Mouse (Mus musculus): ENCODE data around the gene Gm20458. TPM values are rescaled to one million over a fixed set of nuclear protein-coding genes. Genes with fewer than 3 reads are reported as not detected.

The Gm20458 gene
- polyA plus RNA-seq, 1 experiment = not detected

- no peaks in the 10 kb centered on the region for H3K4me1 ChIP-seq (ENCODE audit: control insufficient read depth, insufficient read depth, low read length)
- H3K9me3 ChIP-seq (replicated peaks; ENCODE audit: control insufficient read depth, insufficient read depth, low read length, poor library complexity, severe bottlenecking) = no peaks in the 10 kb centered on the region
- TF ChIP-seq EP300 (IDR thresholded peaks at IDR 0.05; ENCODE audit: insufficient read depth, low read depth, low read length) (no peak), POLR2A (IDR thresholded peaks at IDR 0.05; ENCODE audit: insufficient read depth, low read length) (no peak), CTCF (IDR thresholded peaks at IDR 0.05; ENCODE audit: low read depth, low read length) (no peak)
- no peaks in the 10 kb centered on the region for H3K27me3 ChIP-seq (ENCODE audit: control insufficient read depth, insufficient read depth, low read length, poor library complexity, severe bottlenecking)
- H3K36me3 ChIP-seq (ENCODE audit: control insufficient read depth, insufficient read depth, low read length, poor library complexity, severe bottlenecking) = no peaks in the 10 kb centered on the region
- H3K4me3 ChIP-seq (ENCODE audit: low read depth, low read length) = no peak overlapping the region
- H3K9ac ChIP-seq (ENCODE audit: low read depth, poor library complexity, severe bottlenecking) = no peak overlapping the region
- no peak overlapping the region for H3K27ac ChIP-seq (ENCODE audit: insufficient read depth, low read length)
Measured at GRCm38 (mm10) chr2:164494126-164494525, 33.4 kb downstream of the Gm20458 start.

- no peaks in the 10 kb centered on the region for H3K36me3 ChIP-seq (ENCODE audit: control insufficient read depth, insufficient read depth, low read length, poor library complexity, severe bottlenecking)
- no peaks in the 10 kb centered on the region for H3K4me1 ChIP-seq (ENCODE audit: control insufficient read depth, insufficient read depth, low read length)
- no peaks in the 10 kb centered on the region for H3K27me3 ChIP-seq (ENCODE audit: control insufficient read depth, insufficient read depth, low read length, poor library complexity, severe bottlenecking)
- H3K27ac ChIP-seq (ENCODE audit: insufficient read depth, low read length) = no peak overlapping the region
- no peak overlapping the region for H3K9ac ChIP-seq (ENCODE audit: low read depth, poor library complexity, severe bottlenecking)
- no peak overlapping the region for H3K4me3 ChIP-seq (ENCODE audit: low read depth, low read length)
- no peaks in the 10 kb centered on the region for H3K9me3 ChIP-seq (replicated peaks; ENCODE audit: control insufficient read depth, insufficient read depth, low read length, poor library complexity, severe bottlenecking)
- no peak for TF ChIP-seq POLR2A (IDR thresholded peaks at IDR 0.05; ENCODE audit: insufficient read depth, low read length)
- no peak for TF ChIP-seq EP300 (IDR thresholded peaks at IDR 0.05; ENCODE audit: insufficient read depth, low read depth, low read length)
- TF ChIP-seq CTCF (IDR thresholded peaks at IDR 0.05; ENCODE audit: low read depth, low read length) = no peak
Measured at GRCm38 (mm10) chr2:164496331-164496730, 35.6 kb downstream of the Gm20458 start.

- Histone ChIP-seq H3K4me3 (ENCODE audit: low read depth, low read length) (peak within 1 kb of the TSS; percentile 94), H3K36me3 (ENCODE audit: control insufficient read depth, insufficient read depth, low read length, poor library complexity, severe bottlenecking) (no peaks in the 10 kb centered on the region), H3K9me3 (replicated peaks; ENCODE audit: control insufficient read depth, insufficient read depth, low read length, poor library complexity, severe bottlenecking) (no peaks in the 10 kb centered on the region), H3K27me3 (ENCODE audit: control insufficient read depth, insufficient read depth, low read length, poor library complexity, severe bottlenecking) (no peaks in the 10 kb centered on the region), H3K27ac (ENCODE audit: insufficient read depth, low read length) (no peak within 1 kb of the TSS), H3K4me1 (ENCODE audit: control insufficient read depth, insufficient read depth, low read length) (no peaks in the 10 kb centered on the region), H3K9ac (ENCODE audit: low read depth, poor library complexity, severe bottlenecking) (peak within 1 kb of the TSS; percentile 59)
- TF ChIP-seq EP300 (IDR thresholded peaks at IDR 0.05; ENCODE audit: insufficient read depth, low read depth, low read length) = no peak
- TF ChIP-seq CTCF (IDR thresholded peaks at IDR 0.05; ENCODE audit: low read depth, low read length) = no peak
- peak; percentile 61 for TF ChIP-seq POLR2A (IDR thresholded peaks at IDR 0.05; ENCODE audit: insufficient read depth, low read length)
Measured at GRCm38 (mm10) chr2:164496847-164497690, 36.3 kb downstream of the Gm20458 start, which contains the start of gene Pigt. Gene Pigt, plus strand, starts transcription at chr2:164497520.

GRCm38 (mm10) chr2:164497691-164498268 is 37.0 kb downstream of the Gm20458 start:
- H3K36me3 ChIP-seq (ENCODE audit: control insufficient read depth, insufficient read depth, low read length, poor library complexity, severe bottlenecking) = peaks cover 5% of the 10 kb centered on the region; the same call in 1 of the 2 replicates
- no peaks in the 10 kb centered on the region for H3K27me3 ChIP-seq (ENCODE audit: control insufficient read depth, insufficient read depth, low read length, poor library complexity, severe bottlenecking)
- no peaks in the 10 kb centered on the region for H3K4me1 ChIP-seq (ENCODE audit: control insufficient read depth, insufficient read depth, low read length)
- H3K27ac ChIP-seq (ENCODE audit: insufficient read depth, low read length) = no peak overlapping the region
- H3K4me3 ChIP-seq (ENCODE audit: low read depth, low read length) = peak overlapping the region; percentile 94
- no peak for TF ChIP-seq CTCF (IDR thresholded peaks at IDR 0.05; ENCODE audit: low read depth, low read length)
- no peak for TF ChIP-seq EP300 (IDR thresholded peaks at IDR 0.05; ENCODE audit: insufficient read depth, low read depth, low read length)
- TF ChIP-seq POLR2A (IDR thresholded peaks at IDR 0.05; ENCODE audit: insufficient read depth, low read length) = no peak
- no peaks in the 10 kb centered on the region for H3K9me3 ChIP-seq (replicated peaks; ENCODE audit: control insufficient read depth, insufficient read depth, low read length, poor library complexity, severe bottlenecking)
- H3K9ac ChIP-seq (ENCODE audit: low read depth, poor library complexity, severe bottlenecking) = peak overlapping the region; percentile 59

- Histone ChIP-seq H3K27me3 (ENCODE audit: control insufficient read depth, insufficient read depth, low read length, poor library complexity, severe bottlenecking) (no peaks in the 10 kb centered on the region), H3K27ac (ENCODE audit: insufficient read depth, low read length) (no peak overlapping the region), H3K36me3 (ENCODE audit: control insufficient read depth, insufficient read depth, low read length, poor library complexity, severe bottlenecking) (peaks cover 11% of the 10 kb centered on the region), H3K4me1 (ENCODE audit: control insufficient read depth, insufficient read depth, low read length) (no peaks in the 10 kb centered on the region), H3K4me3 (ENCODE audit: low read depth, low read length) (no peak overlapping the region), H3K9ac (ENCODE audit: low read depth, poor library complexity, severe bottlenecking) (no peak overlapping the region), H3K9me3 (replicated peaks; ENCODE audit: control insufficient read depth, insufficient read depth, low read length, poor library complexity, severe bottlenecking) (no peaks in the 10 kb centered on the region)
- TF ChIP-seq POLR2A (IDR thresholded peaks at IDR 0.05; ENCODE audit: insufficient read depth, low read length) (no peak), EP300 (IDR thresholded peaks at IDR 0.05; ENCODE audit: insufficient read depth, low read depth, low read length) (no peak), CTCF (IDR thresholded peaks at IDR 0.05; ENCODE audit: low read depth, low read length) (peak; percentile 45)
Measured at GRCm38 (mm10) chr2:164499317-164499716, 38.5 kb downstream of the Gm20458 start.

GRCm38 (mm10) chr2:164500511-164500910 is 39.7 kb downstream of the Gm20458 start:
- no peaks in the 10 kb centered on the region for H3K9me3 ChIP-seq (replicated peaks; ENCODE audit: control insufficient read depth, insufficient read depth, low read length, poor library complexity, severe bottlenecking)
- peaks cover 11% of the 10 kb centered on the region for H3K36me3 ChIP-seq (ENCODE audit: control insufficient read depth, insufficient read depth, low read length, poor library complexity, severe bottlenecking)
- TF ChIP-seq CTCF (IDR thresholded peaks at IDR 0.05; ENCODE audit: low read depth, low read length) (no peak), POLR2A (IDR thresholded peaks at IDR 0.05; ENCODE audit: insufficient read depth, low read length) (no peak), EP300 (IDR thresholded peaks at IDR 0.05; ENCODE audit: insufficient read depth, low read depth, low read length) (no peak)

More at GRCm38 (mm10) chr2:164500511-164500910, 39.7 kb downstream of the Gm20458 start:
- Histone ChIP-seq H3K4me1 (ENCODE audit: control insufficient read depth, insufficient read depth, low read length) (no peaks in the 10 kb centered on the region), H3K27me3 (ENCODE audit: control insufficient read depth, insufficient read depth, low read length, poor library complexity, severe bottlenecking) (no peaks in the 10 kb centered on the region), H3K4me3 (ENCODE audit: low read depth, low read length) (no peak overlapping the region), H3K27ac (ENCODE audit: insufficient read depth, low read length) (no peak overlapping the region), H3K9ac (ENCODE audit: low read depth, poor library complexity, severe bottlenecking) (no peak overlapping the region)
